Mouse (Mus musculus) Patski (cell line): ENCODE measurements around the gene Ryk. TPM values are rescaled to one million over a fixed set of nuclear protein-coding genes. Genes with fewer than 3 reads are reported as not detected.
A peak's percentile ranks its signal among the peaks of the same experiment; 100 is the strongest.

ENCODE experiments used
- ATAC-seq: fragments of 100-300 bp; one replicate; pipeline ENCODE4 v1.8.0; 2021
- CTCF ChIA-PET: fragments of 350-600 bp; sonication (Branson Sonifier 250); formaldehyde crosslinking; loops from one replicate; lab custom pipeline; 2022; ENCODE audit warnings: inconsistent platforms; lab: Charles Lee
- POLR2A ChIA-PET: fragments of 350-600 bp; sonication (Branson Sonifier 250); formaldehyde crosslinking; loops from one replicate; lab custom pipeline; 2022; ENCODE audit warnings: antibody characterized with exemption, inconsistent platforms; lab: Charles Lee
- DNase-seq: peaks from one replicate; pipeline ENCODE4 v3.0.0-alpha.2; 2011; ENCODE audit warnings: low read depth, low spot score
- H3K27me3 ChIP-seq: fragments of 371-371 bp; one replicate; pipeline ENCODE4 v1.5.1; 2021
- CTCF ChIP-seq: fragments of 100-300 bp; IDR thresholded peaks from one replicate; pipeline ENCODE4 v1.5.1; 2021
- in situ Hi-C: fragments of 300-500 bp; cut with MboI; formaldehyde crosslinking; loops from 3 replicates; pipeline ENCODE4 v1.11.1; 2018; ENCODE audit warnings: low pct_unique_long_range_greater_than_20kb, mixed read lengths
- polyA plus RNA-seq: library from polyadenylated mRNA; unstranded; gene quantifications from one replicate; pipeline ENCODE4 v1.2.3, GENCODE M21; 2021

Ryk gene
- polyA plus RNA-seq: 141 TPM

DNA sequence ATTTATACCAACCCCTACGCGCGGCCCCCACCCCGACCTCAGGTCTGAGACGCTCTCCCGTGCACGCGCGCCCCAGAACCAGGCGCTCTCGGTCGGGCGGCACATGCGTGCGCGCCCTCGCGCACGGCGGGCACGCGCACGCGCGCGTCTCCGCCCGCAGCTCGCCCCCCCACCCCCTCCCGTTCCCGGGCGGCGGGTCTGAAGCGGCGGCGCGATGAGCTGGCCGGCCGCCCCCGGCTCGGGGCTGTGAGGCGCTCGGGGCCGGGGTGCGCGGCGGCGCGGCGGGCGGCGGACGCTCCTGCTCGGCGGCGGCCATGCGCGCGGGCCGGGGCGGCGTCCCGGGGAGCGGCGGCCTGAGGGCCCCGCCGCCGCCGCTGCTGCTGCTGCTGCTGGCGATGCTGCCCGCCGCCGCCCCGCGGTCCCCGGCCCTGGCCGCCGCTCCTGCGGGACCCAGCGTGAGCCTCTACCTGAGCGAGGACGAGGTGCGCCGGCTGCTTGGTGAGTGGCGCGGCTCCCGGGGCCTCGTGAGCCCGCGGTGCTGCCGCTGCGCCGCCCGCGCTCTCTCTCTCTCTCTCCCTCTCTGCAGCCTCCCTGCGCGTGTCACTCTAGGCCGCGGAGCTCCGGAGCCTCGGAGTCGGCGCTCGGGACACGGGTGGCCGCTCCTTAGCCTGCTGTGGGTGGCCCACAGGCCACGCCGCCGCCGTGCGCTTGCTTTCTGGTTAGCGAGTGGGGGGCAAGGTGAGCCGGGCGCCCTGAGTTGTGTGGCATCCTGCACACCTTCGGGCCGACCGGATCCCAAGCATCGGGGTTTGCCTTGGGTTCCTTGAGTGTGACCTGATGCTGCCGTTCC is at the start of gene Ryk:
TSS of gene Ryk (plus strand) at position 176 of the 850 bp plus-strand sequence.
- ChIA-PET CTCF (no interaction called here), POLR2A (interaction anchor here (0.6 to 2.6 kb wide), 4 partner anchors 8 to 112 kb away, joined by 3 to 11 read pairs (median 5); no protein-coding TSS in a partner anchor)

DNA sequence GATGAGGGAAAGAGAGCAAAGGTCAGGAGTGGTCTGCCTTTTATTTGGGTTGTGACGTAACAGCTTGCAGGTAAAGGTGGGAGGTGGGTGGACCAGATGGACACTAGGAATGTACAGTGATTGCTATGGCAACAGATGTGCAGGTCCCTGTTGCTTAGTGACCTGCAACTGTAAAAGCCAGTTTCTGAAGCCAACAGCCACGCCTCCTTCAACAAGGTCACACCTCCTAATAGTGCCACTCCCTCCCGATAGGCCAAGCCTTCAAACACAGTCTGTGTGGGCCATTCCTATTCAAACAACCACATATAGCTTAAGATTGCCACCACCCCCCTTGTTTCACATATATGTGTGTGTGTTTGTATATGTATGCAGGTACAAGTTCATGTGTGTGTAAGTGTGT is 45.2 kb upstream of the Ryk start:
- no peaks in the 10 kb centered on the region for H3K27me3 ChIP-seq
- POLR2A ChIA-PET: no interaction called here
- no peak for TF ChIP-seq CTCF
- CTCF ChIA-PET: interaction anchor here (1.2 kb wide), 1 partner anchor 77 kb away, joined by 3 read pairs; no protein-coding TSS in a partner anchor
- in situ Hi-C loops: loop anchor here (5.0 kb wide), 1 partner anchor 78 kb away; no protein-coding TSS in a partner anchor
- ATAC-seq (no peak), DNase-seq (no peak)

More for the DNA sequence above, at the start of gene Ryk:
- DNase-seq (no peak), ATAC-seq (peak; percentile 68)
- in situ Hi-C loops: no loop called here
- H3K27me3 ChIP-seq: no peaks in the 10 kb centered on the region
- no peak for TF ChIP-seq CTCF

DNA sequence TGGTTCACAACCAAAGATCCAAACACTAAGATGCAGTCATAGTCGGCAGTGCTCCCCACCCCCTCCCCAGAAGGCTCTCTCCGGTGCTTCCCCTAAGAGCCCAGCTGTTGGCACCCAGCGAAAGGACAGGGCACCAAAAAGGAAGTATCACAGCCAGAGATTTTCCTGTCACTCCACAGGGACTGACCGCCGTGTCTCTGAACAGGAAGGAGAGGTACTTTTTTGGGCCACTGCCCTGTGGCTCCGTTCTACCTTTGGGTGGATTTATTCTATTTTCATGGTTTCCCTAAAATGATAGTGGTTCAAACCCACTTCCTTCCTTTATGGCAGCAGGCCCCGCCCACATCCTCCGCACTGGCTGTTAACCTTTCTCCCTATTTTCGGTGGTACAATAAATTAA is 42.9 kb upstream of the Ryk start:
- H3K27me3 ChIP-seq: no peaks in the 10 kb centered on the region
- ChIA-PET POLR2A (interaction anchor here (0.6 kb wide), 1 partner anchor 168 kb away, joined by 3 read pairs; no protein-coding TSS in a partner anchor), CTCF (no interaction called here)
- in situ Hi-C loops: no loop called here
- no peak for DNase-seq
- no peak for ATAC-seq
- TF ChIP-seq CTCF: no peak

- no peak for TF ChIP-seq CTCF
- ChIA-PET POLR2A (no interaction called here), CTCF (interaction anchor here (1.0 kb wide), 1 partner anchor 157 kb away, joined by 3 read pairs; no protein-coding TSS in a partner anchor)
- in situ Hi-C loops: no loop called here
- no peaks in the 10 kb centered on the region for H3K27me3 ChIP-seq
- ATAC-seq (no peak), DNase-seq (no peak)
These were observed 41.9 kb upstream of the Ryk start for GRCm38 (mm10) chr9:102792836-102793235.

- ATAC-seq: no peak
- POLR2A ChIA-PET: no interaction called here
- no peaks in the 10 kb centered on the region for H3K27me3 ChIP-seq
- TF ChIP-seq CTCF: no peak
- CTCF ChIA-PET: interaction anchor here (1.0 to 1.8 kb wide), 2 partner anchors 12 to 157 kb away, joined by 3 to 6 read pairs; no protein-coding TSS in a partner anchor
- in situ Hi-C loops: no loop called here
- no peak for DNase-seq
These were observed 41.4 kb upstream of the Ryk start for GRCm38 (mm10) chr9:102793286-102793809.

- no peaks in the 10 kb centered on the region for H3K27me3 ChIP-seq
- DNase-seq: no peak
- ATAC-seq: no peak
- TF ChIP-seq CTCF: no peak
- POLR2A ChIA-PET: interaction anchor here (0.6 to 1.2 kb wide), 2 partner anchors 13 to 95 kb away, joined by 3 to 8 read pairs; no protein-coding TSS in a partner anchor
- in situ Hi-C loops: no loop called here
- CTCF ChIA-PET: interaction anchor here (1.0 to 2.6 kb wide), 5 partner anchors 12 to 165 kb away, joined by 4 to 8 read pairs (median 5); no protein-coding TSS in a partner anchor
These were observed 36.3 kb upstream of the Ryk start for GRCm38 (mm10) chr9:102798406-102798805.

GRCm38 (mm10) chr9:102806056-102806573 is 28.6 kb upstream of the Ryk start:
- ATAC-seq: peak; percentile 75
- in situ Hi-C loops: no loop called here
- H3K27me3 ChIP-seq: no peaks in the 10 kb centered on the region
- ChIA-PET CTCF (interaction anchor here (0.8 to 3.0 kb wide), 7 partner anchors 9 to 170 kb away, joined by 3 to 13 read pairs (median 4); no protein-coding TSS in a partner anchor), POLR2A (interaction anchor here (1.2 kb wide), 2 partner anchors 12 to 54 kb away, joined by 3 to 5 read pairs; no protein-coding TSS in a partner anchor)
- no peak for TF ChIP-seq CTCF
- DNase-seq: peak; percentile 67

GRCm38 (mm10) chr9:102811192-102811591 is 23.5 kb upstream of the Ryk start:
- TF ChIP-seq CTCF: no peak
- ChIA-PET CTCF (no interaction called here), POLR2A (interaction anchor here (0.6 kb wide), 1 partner anchor 27 kb away, joined by 3 read pairs; no protein-coding TSS in a partner anchor)
- DNase-seq (no peak), ATAC-seq (no peak)
- no peaks in the 10 kb centered on the region for H3K27me3 ChIP-seq
- in situ Hi-C loops: no loop called here

DNA sequence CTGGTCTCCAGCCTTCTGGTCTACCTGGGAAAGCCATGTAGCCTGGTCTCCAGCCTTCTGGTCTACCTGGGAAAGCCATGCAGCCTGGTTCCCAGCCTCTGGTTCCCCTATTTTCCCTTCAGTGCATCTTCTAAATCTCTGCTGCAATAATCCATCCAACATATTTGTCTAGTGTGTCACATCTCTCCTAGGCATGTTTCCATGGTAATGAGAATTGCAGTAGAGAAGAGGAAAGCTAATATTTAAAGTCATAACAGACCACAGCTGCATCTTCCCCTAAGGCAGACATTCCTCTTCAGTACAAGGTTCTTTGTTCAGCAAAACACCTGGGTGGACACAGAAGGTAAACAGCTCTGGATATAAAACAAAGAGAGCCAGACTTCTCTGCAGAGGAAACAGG is 16.5 kb upstream of the Ryk start:
- no peaks in the 10 kb centered on the region for H3K27me3 ChIP-seq
- DNase-seq (peak; percentile 59), ATAC-seq (peak; percentile 74)
- in situ Hi-C loops: no loop called here
- TF ChIP-seq CTCF: no peak
- ChIA-PET POLR2A (interaction anchor here (0.9 to 1.5 kb wide), 2 partner anchors 11 to 13 kb away, joined by 3 read pairs; no protein-coding TSS in a partner anchor), CTCF (interaction anchor here (0.7 to 2.4 kb wide), 7 partner anchors 10 to 103 kb away, joined by 3 to 13 read pairs (median 4); no protein-coding TSS in a partner anchor)

DNA sequence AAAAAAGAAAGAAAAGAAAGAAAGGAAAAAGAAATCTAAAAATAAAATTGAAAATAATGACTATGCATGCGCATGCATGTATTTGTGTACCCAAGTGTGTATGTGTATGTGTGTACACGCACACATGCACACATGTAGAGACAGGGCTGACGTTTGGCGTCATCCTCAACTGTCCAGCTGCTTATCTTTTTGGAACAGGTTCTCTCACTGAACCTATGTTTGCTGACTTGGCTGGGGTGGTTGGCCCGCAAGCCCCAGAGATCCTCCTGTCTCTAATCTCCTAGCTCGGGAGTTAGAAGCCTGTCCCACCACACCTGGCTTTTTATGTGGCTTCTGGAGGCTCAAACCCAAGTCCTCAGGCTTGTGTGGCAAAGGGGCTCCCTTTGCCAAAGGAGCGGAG is 6.1 kb upstream of the Ryk start:
- ChIA-PET CTCF (no interaction called here), POLR2A (interaction anchor here (0.6 to 0.7 kb wide), 2 partner anchors 15 to 139 kb away, joined by 3 to 10 read pairs; no protein-coding TSS in a partner anchor)
- no peaks in the 10 kb centered on the region for H3K27me3 ChIP-seq
- DNase-seq (no peak), ATAC-seq (no peak)
- no peak for TF ChIP-seq CTCF
- in situ Hi-C loops: no loop called here
